Mouse (Mus musculus) kidney, postnatal 25 days (tissue): ENCODE data around the gene Nav2.
A peak's percentile ranks its signal among the peaks of the same experiment; 100 is the strongest.

Experiments
- DNase-seq, 2 experiments: peaks; one replicate each; pipeline ENCODE4 v3.0.0; 2021; ENCODE audit warnings: mixed read lengths in 2 of 2

Nav2 gene

DNA sequence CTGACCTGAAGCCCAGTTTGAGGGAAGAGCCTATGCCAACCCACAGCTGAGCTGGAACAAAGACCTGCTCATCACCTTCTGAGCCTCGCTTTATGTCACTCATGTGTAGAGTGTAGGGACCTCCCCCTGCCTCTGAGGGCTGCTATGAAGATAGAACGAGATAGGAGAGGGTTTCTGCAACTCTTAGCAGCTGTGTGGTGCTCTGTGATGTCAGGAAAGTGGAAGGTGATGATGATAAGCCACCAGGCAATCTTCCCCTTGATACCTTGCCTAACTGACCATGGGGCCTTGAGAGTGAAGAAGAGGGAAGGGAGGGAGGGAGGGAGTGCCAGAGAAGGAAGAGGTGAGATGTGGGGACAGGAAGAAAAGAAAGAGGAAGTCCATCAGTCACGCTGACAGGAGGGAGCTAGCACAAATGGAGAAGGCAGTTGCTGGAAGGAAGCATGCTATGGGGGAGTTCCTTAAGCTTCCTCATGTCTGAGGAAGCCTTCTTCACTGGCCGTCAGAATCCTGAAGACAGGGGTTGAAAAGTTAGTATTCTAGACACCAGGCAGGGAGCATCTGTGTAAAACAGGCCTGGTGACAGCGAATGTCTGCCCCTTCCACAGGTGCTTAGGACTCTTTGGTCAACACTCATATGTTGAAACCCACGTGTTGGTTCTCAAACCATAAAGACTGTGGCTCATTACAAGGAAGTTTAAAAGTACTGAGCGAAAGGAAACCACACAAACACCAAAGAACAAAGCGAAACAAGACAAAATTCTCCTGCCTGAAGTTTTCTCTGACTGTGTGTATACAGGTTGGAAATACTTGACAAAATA lies at the start of gene Nav2:
TSS of gene Nav2 (plus strand) at position 196 of the 821 bp plus-strand sequence.
- DNase-seq: no peak

GRCm38 (mm10) chr7:48859362-48859761 lies 49.2 kb upstream of the Nav2 start:
- no peak for DNase-seq

DNA sequence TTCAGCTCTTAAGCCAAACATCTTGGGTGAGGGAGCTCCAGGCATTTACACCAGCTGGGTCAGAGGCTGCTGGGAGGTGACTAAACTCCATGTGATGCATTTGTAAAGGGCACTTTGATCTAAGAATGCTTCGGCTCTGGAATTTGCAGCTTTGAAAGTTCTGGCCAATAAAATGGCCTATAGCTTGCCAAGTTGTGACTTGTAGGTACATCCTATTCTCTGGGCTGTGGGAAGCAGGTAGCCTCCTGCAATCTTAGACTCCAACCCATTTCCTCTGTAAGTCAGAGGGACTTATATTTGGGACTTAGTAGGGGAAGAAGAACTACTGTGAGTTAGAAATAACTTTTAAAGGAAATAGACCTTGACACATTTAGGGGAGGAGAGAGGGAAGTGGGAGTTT lies 47.6 kb upstream of the Nav2 start:
- DNase-seq: no peak

GRCm38 (mm10) chr7:48861796-48862195 lies 46.7 kb upstream of the Nav2 start:
- DNase-seq: no peak

- no peak for DNase-seq
Measured at GRCm38 (mm10) chr7:48864199-48864598, 44.3 kb upstream of the Nav2 start.

DNA sequence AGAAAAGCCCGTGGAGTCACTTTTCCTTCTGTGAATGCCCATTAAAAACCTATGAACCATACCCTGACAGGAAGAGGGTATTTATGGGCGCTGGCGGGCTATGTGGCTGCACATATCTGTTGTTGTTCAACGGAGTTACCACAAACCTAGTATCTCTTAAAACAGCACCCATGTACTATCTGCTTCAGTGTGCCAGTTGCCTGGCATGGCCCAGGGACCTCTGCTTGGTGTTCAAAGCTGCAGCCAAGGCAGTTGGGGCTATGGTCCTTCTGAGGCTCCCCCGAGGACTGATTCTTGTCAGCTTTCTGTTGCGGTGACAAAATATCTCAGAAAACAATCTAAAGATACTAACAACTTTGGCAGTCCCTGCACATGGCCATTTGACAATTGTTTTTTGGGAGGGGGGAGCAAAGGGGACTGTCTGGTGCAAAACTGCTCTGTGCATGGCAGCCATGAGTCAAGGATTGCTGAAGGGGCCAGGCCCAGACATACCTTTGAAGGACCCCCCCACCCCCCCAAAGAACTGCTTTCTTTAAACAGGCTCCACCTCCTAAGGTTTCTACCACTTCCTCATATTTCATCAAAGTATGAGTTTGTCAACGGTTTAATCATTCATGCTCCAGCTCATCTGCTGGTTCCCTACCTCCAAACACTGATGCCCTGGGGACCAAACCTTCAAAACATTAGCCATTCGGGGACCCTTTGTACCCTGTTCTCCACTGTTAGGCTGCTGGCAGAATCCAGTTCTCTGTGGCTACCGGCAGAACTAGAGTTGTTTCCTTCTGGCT lies 43.7 kb upstream of the Nav2 start:
- no peak for DNase-seq

DNA sequence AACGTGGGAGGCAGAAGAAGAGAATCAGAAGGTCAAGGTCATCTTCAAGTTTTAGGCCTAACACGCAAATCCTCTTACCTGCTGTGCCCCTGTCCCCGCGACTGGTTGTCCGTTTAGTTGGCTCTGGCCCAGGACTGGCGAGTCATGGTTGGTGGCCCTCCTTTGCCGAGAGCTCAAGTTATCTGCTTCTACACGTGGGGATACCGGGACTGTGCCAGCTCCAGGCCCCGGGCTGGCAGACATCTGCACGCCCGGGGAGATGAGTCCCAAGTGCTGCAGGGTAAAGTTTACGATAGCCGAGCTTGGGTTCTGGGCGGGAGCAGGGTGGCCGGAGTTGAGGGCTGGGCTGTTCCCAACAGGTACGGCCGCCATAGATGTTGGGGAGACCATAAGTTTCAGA lies 40.9 kb upstream of the Nav2 start:
- no peak for DNase-seq

GRCm38 (mm10) chr7:48870144-48870543 lies 38.4 kb upstream of the Nav2 start:
- no peak for DNase-seq

GRCm38 (mm10) chr7:48870579-48871180 lies 37.8 kb upstream of the Nav2 start:
- DNase-seq: no peak

- DNase-seq: no peak
Measured at GRCm38 (mm10) chr7:48871292-48871691, 37.2 kb upstream of the Nav2 start.

- DNase-seq: no peak
Measured at GRCm38 (mm10) chr7:48875096-48875495, 33.4 kb upstream of the Nav2 start.

- DNase-seq: peak; percentile 54 to 60
Measured at GRCm38 (mm10) chr7:48876526-48876925, 32.0 kb upstream of the Nav2 start.

DNA sequence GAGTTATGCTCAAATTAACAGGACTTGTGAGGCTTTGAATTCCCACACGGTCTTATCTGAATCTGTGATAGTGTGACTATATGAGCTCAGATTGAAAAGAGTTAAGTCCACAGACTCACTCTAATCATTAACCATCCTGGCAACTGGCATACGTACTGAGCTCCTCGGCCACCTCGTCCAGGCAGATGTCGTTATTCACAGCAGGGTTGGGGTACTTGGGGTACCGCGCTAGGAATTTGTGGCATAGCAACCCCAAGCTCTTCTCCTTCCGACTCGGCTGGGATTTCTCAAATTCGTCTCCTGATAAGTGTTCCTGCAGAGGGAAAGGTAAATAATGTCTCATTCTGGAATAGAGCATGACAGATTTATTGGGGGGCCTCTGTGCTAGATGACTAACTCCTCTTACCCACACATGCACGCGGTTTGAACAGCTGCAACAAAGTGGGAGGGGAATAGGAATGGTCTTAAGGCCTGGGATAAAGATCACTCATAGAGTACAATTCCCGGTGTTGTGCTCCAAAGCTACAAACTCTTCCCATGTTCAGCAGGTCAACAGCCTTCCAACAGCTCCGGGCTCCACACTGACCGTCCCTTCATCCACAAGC lies 30.6 kb upstream of the Nav2 start:
- DNase-seq: no peak

- DNase-seq: no peak
Measured at GRCm38 (mm10) chr7:48879574-48879973, 28.9 kb upstream of the Nav2 start.

- DNase-seq: peak; percentile 98 to 99
Measured at GRCm38 (mm10) chr7:48880591-48881481, 27.7 kb upstream of the Nav2 start.

DNA sequence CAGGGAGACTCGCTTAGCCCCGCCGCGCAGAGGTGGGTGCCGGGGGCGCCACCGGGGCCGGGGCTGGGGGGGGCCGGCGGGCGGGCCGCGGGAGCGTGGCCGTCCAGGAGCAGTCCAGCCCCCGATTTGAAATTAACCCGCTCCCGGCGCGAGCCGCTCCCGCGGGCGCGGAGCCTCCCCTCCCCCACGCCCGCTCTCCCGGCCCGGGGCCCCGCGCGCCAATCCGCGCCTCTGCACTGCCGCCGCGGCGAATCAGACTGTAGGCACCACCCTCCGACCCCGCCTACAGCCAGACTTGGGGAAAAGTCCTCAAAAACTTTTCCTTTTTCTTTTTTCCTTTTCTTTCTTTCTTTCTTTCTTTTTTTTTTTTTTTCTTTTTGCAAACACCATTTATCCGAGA lies 27.0 kb upstream of the Nav2 start, which contains the start of gene E2f8:
TSS of gene E2f8 (minus strand) at position 111 of the 400 bp plus-strand sequence.
- DNase-seq: peak; percentile 78 to 92

DNA sequence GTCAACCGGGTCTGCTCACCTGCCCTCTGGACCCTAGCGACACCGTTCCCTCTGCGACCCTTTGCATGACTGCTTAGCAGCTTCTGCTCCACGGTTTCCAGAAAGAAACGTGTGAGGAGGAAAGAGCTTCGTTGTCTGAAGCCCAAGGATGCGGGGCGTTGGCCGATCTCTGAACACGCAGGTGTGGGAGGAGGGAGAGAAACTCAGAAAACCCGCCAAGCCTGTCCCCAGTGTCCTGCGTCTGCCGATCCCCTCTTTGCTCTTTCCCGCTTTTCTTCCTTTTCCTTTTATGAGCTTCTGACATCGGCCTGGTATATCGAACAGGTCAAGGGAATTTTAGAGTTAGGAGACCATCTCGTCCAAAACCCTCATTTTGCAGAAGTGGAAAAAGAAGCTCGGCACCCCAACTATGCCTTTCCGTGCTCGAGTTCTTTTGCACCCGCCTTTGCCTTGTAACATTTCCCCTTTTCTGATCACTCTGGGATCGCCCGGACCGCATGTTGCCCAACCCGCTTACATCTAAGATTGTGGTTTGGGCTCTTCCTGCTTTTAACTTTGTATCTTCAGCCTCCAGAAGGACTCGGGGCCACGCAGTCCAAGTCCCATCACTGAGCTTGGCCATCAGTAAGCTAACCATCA lies 26.4 kb upstream of the Nav2 start:
- peak in 1 of 2 experiments; percentile 44 for DNase-seq

DNA sequence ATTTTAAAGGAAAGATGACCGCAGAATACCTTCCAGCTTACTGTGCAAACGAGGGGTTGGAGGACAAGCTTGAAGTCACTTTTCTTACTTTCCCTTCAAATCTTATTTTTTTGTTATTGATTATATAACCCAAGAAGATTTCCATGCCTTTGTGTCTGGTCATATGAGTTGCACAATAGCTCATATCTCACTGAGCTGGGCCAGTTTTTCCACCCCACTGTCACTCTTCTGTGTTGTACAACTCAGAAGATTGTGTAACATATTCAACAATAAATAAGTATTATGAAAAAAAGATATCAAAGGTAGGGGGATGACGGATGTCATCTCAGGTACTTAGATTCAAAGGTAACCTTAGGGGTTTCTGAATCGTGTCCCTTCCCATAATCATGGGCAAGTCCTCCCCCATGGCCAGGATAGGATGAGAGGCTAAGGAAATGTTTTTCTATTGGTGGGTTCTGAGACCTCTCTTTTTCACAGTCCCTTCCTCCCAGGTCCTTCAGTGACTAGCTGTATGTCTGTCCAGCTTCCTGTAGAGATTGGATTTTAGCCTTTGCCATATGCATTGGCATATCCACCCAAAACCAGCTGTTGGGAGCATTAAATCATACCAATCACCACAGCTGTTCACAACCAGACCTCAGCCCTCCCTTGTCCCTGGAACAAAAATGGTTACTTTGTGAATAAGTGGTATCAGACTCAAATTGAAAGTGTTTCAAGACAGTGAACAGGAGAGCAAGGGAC lies 24.8 kb upstream of the Nav2 start:
- no peak for DNase-seq

DNA sequence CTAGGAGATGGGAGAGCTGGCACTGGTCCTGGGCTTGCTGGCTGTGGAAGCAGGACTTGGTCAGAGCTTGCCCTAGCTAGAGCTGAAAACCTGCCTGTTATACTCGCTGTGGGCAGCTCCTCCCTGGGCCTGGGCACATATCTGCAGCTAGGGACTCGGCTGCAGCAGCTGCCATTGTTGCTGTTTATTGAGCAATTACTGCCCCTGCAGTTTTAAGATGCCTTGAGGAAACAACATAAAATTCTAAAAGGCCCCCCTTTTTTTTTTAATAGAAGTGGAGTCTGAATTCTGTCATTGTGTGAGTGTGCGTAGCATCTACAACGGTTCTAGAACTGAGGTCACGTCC lies 24.3 kb upstream of the Nav2 start:
- no peak for DNase-seq

DNA sequence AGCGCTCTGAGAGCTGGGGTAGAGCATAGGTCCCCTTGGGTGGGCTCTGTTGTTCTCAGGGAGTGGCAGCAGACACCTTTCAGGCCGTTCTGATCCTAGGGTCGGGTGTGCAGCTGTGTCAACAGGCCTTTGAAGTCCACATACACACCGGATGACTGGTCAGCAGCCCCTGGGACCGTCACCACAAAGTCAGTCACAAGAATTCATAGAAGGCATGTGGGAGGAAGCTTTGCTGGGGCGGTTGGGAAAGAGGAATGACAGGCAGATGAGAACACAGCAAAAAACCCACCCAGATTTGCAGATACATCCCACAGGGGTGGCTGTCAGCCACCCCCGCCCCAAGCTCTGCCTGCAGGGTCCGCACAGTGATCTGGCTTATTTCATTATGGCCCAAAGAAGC lies 20.5 kb upstream of the Nav2 start:
- DNase-seq: no peak

DNA sequence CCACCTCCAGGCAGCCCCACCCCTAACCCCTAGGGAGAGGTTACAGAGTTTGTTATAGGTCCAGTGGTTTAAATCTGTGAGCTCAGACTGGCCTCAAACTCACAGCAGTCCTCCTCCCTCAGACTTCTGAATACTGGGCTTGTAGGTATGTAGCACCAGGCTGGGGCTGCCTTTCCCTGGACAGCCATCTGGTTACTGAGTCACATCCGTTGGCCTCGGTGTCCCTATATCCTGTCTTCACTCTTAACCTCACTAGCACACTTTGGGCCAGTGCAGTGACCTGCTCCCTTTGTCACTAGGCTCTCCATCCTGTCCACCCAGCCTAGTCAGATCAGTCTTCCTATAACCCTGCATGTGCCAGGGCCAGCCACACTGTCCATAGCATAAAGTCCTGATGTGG lies 19.8 kb upstream of the Nav2 start:
- no peak for DNase-seq
